Mouse (Mus musculus) right cerebral cortex, postnatal 25 days (tissue): ENCODE data around the gene Klhl10.

ENCODE experiments used
- DNase-seq: peaks from one replicate; pipeline ENCODE4 v3.0.0; 2022

Gene Klhl10

GRCm38 (mm10) chr11:100408835-100409462 lies 32.8 kb upstream of the Klhl10 start:
- DNase-seq = no peak

GRCm38 (mm10) chr11:100409686-100410085 lies 32.0 kb upstream of the Klhl10 start:
- no peak for DNase-seq

- DNase-seq = no peak
Observed at GRCm38 (mm10) chr11:100411736-100412135, 30.0 kb upstream of the Klhl10 start.

GRCm38 (mm10) chr11:100413541-100413940 lies 28.2 kb upstream of the Klhl10 start:
- no peak for DNase-seq

GRCm38 (mm10) chr11:100414021-100414913 lies 27.4 kb upstream of the Klhl10 start, which contains the start of gene P3h4:
Gene P3h4 (minus strand): TSS chr11:100414836.
- DNase-seq = peak; percentile 76

GRCm38 (mm10) chr11:100414914-100415822 lies 26.5 kb upstream of the Klhl10 start, which contains the start of gene Fkbp10:
Gene Fkbp10 (plus strand): TSS chr11:100415697.
- DNase-seq = no peak

GRCm38 (mm10) chr11:100421537-100421936 lies 20.2 kb upstream of the Klhl10 start:
- DNase-seq = no peak

GRCm38 (mm10) chr11:100423836-100424235 lies 17.9 kb upstream of the Klhl10 start:
- DNase-seq = no peak

GRCm38 (mm10) chr11:100425851-100426250 lies 15.9 kb upstream of the Klhl10 start:
- DNase-seq = peak; percentile 51

- DNase-seq = no peak
Observed at GRCm38 (mm10) chr11:100426820-100427219, 14.9 kb upstream of the Klhl10 start.

- no peak for DNase-seq
Observed at GRCm38 (mm10) chr11:100428612-100429199, 13.0 kb upstream of the Klhl10 start.

- DNase-seq = no peak
Observed at GRCm38 (mm10) chr11:100430052-100430451, 11.7 kb upstream of the Klhl10 start.

GRCm38 (mm10) chr11:100432002-100432401 lies 9.7 kb upstream of the Klhl10 start:
- DNase-seq = no peak

GRCm38 (mm10) chr11:100435678-100436246 lies 6.0 kb upstream of the Klhl10 start:
- no peak for DNase-seq

GRCm38 (mm10) chr11:100437901-100438300 lies 3.8 kb upstream of the Klhl10 start:
- no peak for DNase-seq

- peak; percentile 86 for DNase-seq
Observed at GRCm38 (mm10) chr11:100440691-100441522, 810 bp upstream of the Klhl10 start.

- DNase-seq = no peak
Observed at GRCm38 (mm10) chr11:100442625-100443024, 908 bp downstream of the Klhl10 start.

- DNase-seq = no peak
Observed at GRCm38 (mm10) chr11:100457247-100457646, 15.5 kb downstream of the Klhl10 start.

- DNase-seq = no peak
Observed at GRCm38 (mm10) chr11:100457711-100458110, 16.0 kb downstream of the Klhl10 start.

GRCm38 (mm10) chr11:100462699-100463098 lies 21.0 kb downstream of the Klhl10 start:
- DNase-seq = peak; percentile 22

- no peak for DNase-seq
Observed at GRCm38 (mm10) chr11:100465229-100465792, 23.6 kb downstream of the Klhl10 start.
